Mouse (Mus musculus) embryonic fibroblast, embryonic 13.5 days (primary cell): ENCODE results near the gene Exph5. TPM values are rescaled to one million over a fixed set of nuclear protein-coding genes. Genes with fewer than 3 reads are reported as not detected.

ENCODE experiments used
- H3K27ac ChIP-seq: 2 replicates; pipeline ENCODE4 v1.5.1; 2012; ENCODE audit warnings: low read length, control low read depth, inconsistent platforms; ENCODE audit not compliant: insufficient read depth
- H3K4me1 ChIP-seq: 2 replicates; pipeline ENCODE4 v1.6.1; 2011; ENCODE audit warnings: low read length; ENCODE audit not compliant: control insufficient read depth, insufficient read depth
- H3K4me3 ChIP-seq: 2 replicates; pipeline ENCODE4 v1.5.1; 2011; ENCODE audit warnings: mild to moderate bottlenecking, control low read depth, low read length; ENCODE audit not compliant: insufficient read depth
- CTCF ChIP-seq: IDR thresholded peaks from 2 replicates; pipeline ENCODE4 v1.5.1; 2011; ENCODE audit warnings: mild to moderate bottlenecking, control low read depth, low read length, moderate library complexity, borderline replicate concordance; ENCODE audit not compliant: insufficient read depth
- POLR2A ChIP-seq: IDR thresholded peaks from 2 replicates; pipeline ENCODE4 v1.6.1; 2011; ENCODE audit warnings: low read depth, mild to moderate bottlenecking, control low read depth, low read length, moderate library complexity
- polyA plus RNA-seq: library from polyadenylated mRNA; stranded (reverse); fragments of >200 nt; gene quantifications from 2 replicates; pipeline ENCODE4 v1.2.4, GENCODE M21; 2011; ENCODE audit warnings: low read depth; ENCODE audit not compliant: missing spikeins, insufficient read length

Exph5 gene
- polyA plus RNA-seq, 1 experiment, result not detected

GRCm38 (mm10) chr9:53426726-53427125 is 125.3 kb downstream of the Exph5 start:
- Histone ChIP-seq H3K4me1 (no peaks in the 10 kb centered on the region), H3K4me3 (no peak overlapping the region), H3K27ac (no peak overlapping the region)
- TF ChIP-seq POLR2A (no peak), CTCF (no peak)

Other genes with a start within 250 kb of the Exph5 start
- 21.1 and 22.9 TPM in 2 replicates for gene Ddx10, start 53.6 kb upstream of the Exph5 start, polyA plus RNA-seq
- gene Kdelc2, start 82.4 kb downstream of the Exph5 start, polyA plus RNA-seq, result 34.7 and 51.7 TPM in 2 replicates
- 1.2 and 2.1 TPM in 2 replicates for gene 4930550C14Rik, start 100.7 kb downstream of the Exph5 start, polyA plus RNA-seq
- gene Atm, start 235.1 kb downstream of the Exph5 start, polyA plus RNA-seq, result 19.3 and 19.9 TPM in 2 replicates
- gene Npat, start 235.4 kb downstream of the Exph5 start, polyA plus RNA-seq, result 24.1 and 27.7 TPM in 2 replicates